Mouse (Mus musculus) liver, embryonic 12.5 days (tissue): ENCODE data around the gene Fbln7. TPM values are rescaled to one million over a fixed set of nuclear protein-coding genes. Genes with fewer than 3 reads are reported as not detected.

Source experiments
- ATAC-seq: fragments of 200-750 bp; cut with Nextera tagmentation; 2 replicates; pipeline ENCODE4 v1.8.0; 2017; ENCODE audit warnings: moderate number of reproducible peaks, mild to moderate bottlenecking, moderate library complexity
- H3K27ac ChIP-seq: fragments of 300-500 bp; sonication (generic); 2 replicates; pipeline ENCODE4 v1.5.1; 2016; ENCODE audit warnings: mild to moderate bottlenecking
- H3K27me3 ChIP-seq: fragments of 300-500 bp; sonication (generic); replicated peaks from 2 replicates; pipeline ENCODE4 v1.6.1; 2016; ENCODE audit warnings: mild to moderate bottlenecking, moderate library complexity
- H3K36me3 ChIP-seq: fragments of 300-500 bp; sonication (generic); 2 replicates; pipeline ENCODE4 v1.6.1; 2016; ENCODE audit warnings: mild to moderate bottlenecking, moderate library complexity
- H3K4me1 ChIP-seq: fragments of 300-500 bp; sonication (generic); 2 replicates; pipeline ENCODE4 v1.6.1; 2016
- H3K4me2 ChIP-seq: fragments of 300-500 bp; sonication (generic); 2 replicates; pipeline ENCODE4 v1.6.1; 2016; ENCODE audit warnings: mild to moderate bottlenecking, moderate library complexity
- H3K4me3 ChIP-seq: fragments of 300-500 bp; sonication (generic); 2 replicates; pipeline ENCODE4 v1.5.1; 2016; ENCODE audit warnings: mild to moderate bottlenecking, moderate library complexity
- H3K9ac ChIP-seq: fragments of 300-500 bp; sonication (generic); 2 replicates; pipeline ENCODE4 v1.6.1; 2016; ENCODE audit warnings: mild to moderate bottlenecking, moderate library complexity
- H3K9me3 ChIP-seq: fragments of 300-500 bp; sonication (generic); replicated peaks from 2 replicates; pipeline ENCODE4 v1.6.1; 2016; ENCODE audit warnings: mild to moderate bottlenecking, moderate library complexity
- WGBS: fragments of 180-500 bp; shearing (Covaris S2); methylation state at CpG from one replicate; pipeline ENCODE4 v1.1.7; 2016; ENCODE audit not compliant: insufficient replicate concordance; 5-methylcytosine and 5-hydroxymethylcytosine counted together
- polyA plus RNA-seq: library from polyadenylated mRNA; unstranded; fragments of >200 nt; fragmentation: Nextera tagmentation; extraction: Ambion mirVana; gene quantifications from 2 replicates; pipeline ENCODE4 v1.2.1, GENCODE M21; 2016

Fbln7 gene
- polyA plus RNA-seq, 1 experiment from 2014 or later = 0.38 TPM

- H3K27ac ChIP-seq = no peak overlapping the region
- H3K27me3 ChIP-seq = no peaks in the 10 kb centered on the region
- H3K36me3 ChIP-seq = peaks cover 56% of the 10 kb centered on the region
- ATAC-seq = no peak
- no peaks in the 10 kb centered on the region for H3K9me3 ChIP-seq
- 84% methylated on average over 8 of the region's 8 CpGs for WGBS
- H3K4me3 ChIP-seq = no peak overlapping the region
- H3K4me1 ChIP-seq = no peaks in the 10 kb centered on the region
- no peak overlapping the region for H3K9ac ChIP-seq
- H3K4me2 ChIP-seq = no peak overlapping the region
These were observed 25.2 kb upstream of the Fbln7 start for GRCm38 (mm10) chr2:128837531-128837930.

GRCm38 (mm10) chr2:128838611-128839010 lies 24.2 kb upstream of the Fbln7 start:
- Histone ChIP-seq H3K4me1 (no peaks in the 10 kb centered on the region), H3K36me3 (peaks cover 56% of the 10 kb centered on the region), H3K9me3 (no peaks in the 10 kb centered on the region), H3K4me2 (no peak overlapping the region), H3K27ac (no peak overlapping the region), H3K4me3 (no peak overlapping the region), H3K27me3 (no peaks in the 10 kb centered on the region), H3K9ac (no peak overlapping the region)
- WGBS = 95% methylated on average over 3 of the region's 3 CpGs
- ATAC-seq = no peak

- H3K27ac ChIP-seq = no peak overlapping the region
- H3K9ac ChIP-seq = no peak overlapping the region
- WGBS = 43% methylated on average over 2 of the region's 2 CpGs
- no peaks in the 10 kb centered on the region for H3K27me3 ChIP-seq
- H3K9me3 ChIP-seq = no peaks in the 10 kb centered on the region
- no peaks in the 10 kb centered on the region for H3K4me1 ChIP-seq
- H3K36me3 ChIP-seq = peaks cover 53% of the 10 kb centered on the region
- H3K4me2 ChIP-seq = no peak overlapping the region
- H3K4me3 ChIP-seq = no peak overlapping the region
- ATAC-seq = peak; percentile 42; the same call in 1 of the 2 replicates
These were observed 23.3 kb upstream of the Fbln7 start for GRCm38 (mm10) chr2:128839501-128839900.

GRCm38 (mm10) chr2:128842437-128842836 lies 20.3 kb upstream of the Fbln7 start:
- Histone ChIP-seq H3K9me3 (no peaks in the 10 kb centered on the region), H3K4me3 (no peak overlapping the region), H3K36me3 (peaks cover 48% of the 10 kb centered on the region), H3K9ac (no peak overlapping the region), H3K27me3 (no peaks in the 10 kb centered on the region), H3K4me2 (no peak overlapping the region), H3K27ac (no peak overlapping the region), H3K4me1 (no peaks in the 10 kb centered on the region)
- no peak for ATAC-seq
- 50% methylated on average over 8 of the region's 8 CpGs for WGBS

GRCm38 (mm10) chr2:128850036-128850435 lies 12.7 kb upstream of the Fbln7 start:
- no peak overlapping the region for H3K9ac ChIP-seq
- no peaks in the 10 kb centered on the region for H3K27me3 ChIP-seq
- no peak overlapping the region for H3K4me2 ChIP-seq
- H3K36me3 ChIP-seq = peaks cover 60% of the 10 kb centered on the region
- H3K27ac ChIP-seq = no peak overlapping the region
- no peak overlapping the region for H3K4me3 ChIP-seq
- no peaks in the 10 kb centered on the region for H3K4me1 ChIP-seq
- 90% methylated on average over 2 of the region's 2 CpGs for WGBS
- no peak for ATAC-seq
- H3K9me3 ChIP-seq = no peaks in the 10 kb centered on the region

GRCm38 (mm10) chr2:128856673-128857072 lies 6.1 kb upstream of the Fbln7 start:
- Histone ChIP-seq H3K9me3 (no peaks in the 10 kb centered on the region), H3K4me1 (no peaks in the 10 kb centered on the region), H3K4me2 (no peak overlapping the region), H3K36me3 (peaks cover 11% of the 10 kb centered on the region), H3K27me3 (peaks cover 4% of the 10 kb centered on the region; the same call in 1 of the 2 replicates), H3K9ac (no peak overlapping the region), H3K27ac (no peak overlapping the region), H3K4me3 (no peak overlapping the region)
- ATAC-seq = no peak
- WGBS = 68% methylated on average over 1 of the region's 1 CpGs

GRCm38 (mm10) chr2:128858962-128859361 lies 3.8 kb upstream of the Fbln7 start:
- Histone ChIP-seq H3K36me3 (no peaks in the 10 kb centered on the region), H3K27me3 (peaks cover 25% of the 10 kb centered on the region), H3K4me1 (no peaks in the 10 kb centered on the region), H3K9me3 (no peaks in the 10 kb centered on the region), H3K27ac (no peak overlapping the region), H3K4me3 (no peak overlapping the region), H3K4me2 (no peak overlapping the region), H3K9ac (no peak overlapping the region)
- no peak for ATAC-seq
- 58% methylated on average over 6 of the region's 6 CpGs for WGBS

- Histone ChIP-seq H3K9ac (no peak overlapping the region), H3K4me2 (no peak overlapping the region), H3K4me1 (no peaks in the 10 kb centered on the region), H3K4me3 (no peak overlapping the region), H3K36me3 (no peaks in the 10 kb centered on the region), H3K27ac (no peak overlapping the region), H3K9me3 (no peaks in the 10 kb centered on the region), H3K27me3 (peaks cover 32% of the 10 kb centered on the region)
- WGBS = 75% methylated on average over 3 of the region's 3 CpGs
- ATAC-seq = no peak
These were observed 2.9 kb upstream of the Fbln7 start for GRCm38 (mm10) chr2:128859861-128860260.

- 4% methylated on average over 38 of the region's 38 CpGs for WGBS
- H3K9ac ChIP-seq = no peak overlapping the region
These were observed 1.1 kb downstream of the Fbln7 start for GRCm38 (mm10) chr2:128863777-128864331.

GRCm38 (mm10) chr2:128865061-128865460 lies 2.3 kb downstream of the Fbln7 start:
- ATAC-seq = no peak
- H3K4me2 ChIP-seq = no peak overlapping the region
- no peaks in the 10 kb centered on the region for H3K4me1 ChIP-seq
- no peaks in the 10 kb centered on the region for H3K9me3 ChIP-seq
- WGBS = 21% methylated on average over 3 of the region's 3 CpGs
- no peaks in the 10 kb centered on the region for H3K36me3 ChIP-seq
- H3K27me3 ChIP-seq = peaks cover 53% of the 10 kb centered on the region
- H3K9ac ChIP-seq = no peak overlapping the region
- H3K4me3 ChIP-seq = no peak overlapping the region
- no peak overlapping the region for H3K27ac ChIP-seq

More at GRCm38 (mm10) chr2:128863777-128864331, 1.1 kb downstream of the Fbln7 start:
- no peaks in the 10 kb centered on the region for H3K9me3 ChIP-seq
- 0 out of 2 replicates have a peak, but pooled peaks have one; percentile 30 for ATAC-seq
- peak overlapping the region; percentile 38 for H3K4me3 ChIP-seq
- H3K36me3 ChIP-seq = no peaks in the 10 kb centered on the region
- H3K4me2 ChIP-seq = peak overlapping the region; percentile 63
- no peaks in the 10 kb centered on the region for H3K4me1 ChIP-seq
- H3K27me3 ChIP-seq = peaks cover 53% of the 10 kb centered on the region
- no peak overlapping the region for H3K27ac ChIP-seq

GRCm38 (mm10) chr2:128871656-128872055 lies 8.9 kb downstream of the Fbln7 start:
- Histone ChIP-seq H3K9me3 (no peaks in the 10 kb centered on the region), H3K36me3 (no peaks in the 10 kb centered on the region), H3K9ac (no peak overlapping the region), H3K4me1 (no peaks in the 10 kb centered on the region), H3K27me3 (peaks cover 2% of the 10 kb centered on the region; the same call in 1 of the 2 replicates), H3K4me2 (no peak overlapping the region), H3K4me3 (no peak overlapping the region), H3K27ac (no peak overlapping the region)
- ATAC-seq = no peak
- 60% methylated on average over 8 of the region's 8 CpGs for WGBS

- H3K27ac ChIP-seq = no peak overlapping the region
- H3K27me3 ChIP-seq = no peaks in the 10 kb centered on the region
- no peaks in the 10 kb centered on the region for H3K4me1 ChIP-seq
- WGBS = 77% methylated on average over 9 of the region's 9 CpGs
- H3K4me3 ChIP-seq = no peak overlapping the region
- no peak overlapping the region for H3K4me2 ChIP-seq
- H3K36me3 ChIP-seq = no peaks in the 10 kb centered on the region
- H3K9ac ChIP-seq = no peak overlapping the region
- no peaks in the 10 kb centered on the region for H3K9me3 ChIP-seq
- no peak for ATAC-seq
These were observed 9.5 kb downstream of the Fbln7 start for GRCm38 (mm10) chr2:128872256-128872655.

GRCm38 (mm10) chr2:128875526-128875925 lies 12.7 kb downstream of the Fbln7 start:
- 63% methylated on average over 8 of the region's 8 CpGs for WGBS
- no peaks in the 10 kb centered on the region for H3K27me3 ChIP-seq
- no peak for ATAC-seq
- H3K4me1 ChIP-seq = no peaks in the 10 kb centered on the region
- no peak overlapping the region for H3K27ac ChIP-seq
- no peaks in the 10 kb centered on the region for H3K36me3 ChIP-seq
- H3K9ac ChIP-seq = no peak overlapping the region
- H3K4me2 ChIP-seq = no peak overlapping the region
- H3K4me3 ChIP-seq = no peak overlapping the region
- H3K9me3 ChIP-seq = no peaks in the 10 kb centered on the region
